Mouse (Mus musculus) kidney, adult 9 months (tissue): ENCODE measurements around the gene Sirt1.
A peak's percentile ranks its signal among the peaks of the same experiment; 100 is the strongest.
"Not testable (repeated sequence)": the region's sequence is repeated elsewhere in the genome, so short reads cannot be mapped to it uniquely, and the experiment has no call there.

Experiments used
- DNase-seq: peaks from one replicate; pipeline ENCODE4 v3.0.0; 2022

Sirt1 gene

GRCm38 (mm10) chr10:63381498-63382280 is at the start of gene Sirt1:
Sirt1 (minus strand) TSS chr10:63381704.
- no peak for DNase-seq

GRCm38 (mm10) chr10:63429785-63430305 is 48.3 kb upstream of the Sirt1 start, which contains the start of gene Ctnna3:
Ctnna3 (plus strand) TSS chr10:63430098.
- peak; percentile 94 for DNase-seq

- peak; percentile 99 for DNase-seq
These were observed 47.9 kb upstream of the Sirt1 start for GRCm38 (mm10) chr10:63429380-63429779.

GRCm38 (mm10) chr10:63429023-63429340 is 47.5 kb upstream of the Sirt1 start:
- DNase-seq = peak; percentile 27

- peak; percentile 31 for DNase-seq
These were observed 46.9 kb upstream of the Sirt1 start for GRCm38 (mm10) chr10:63428243-63429022.

GRCm38 (mm10) chr10:63427146-63427545 is 45.6 kb upstream of the Sirt1 start:
- DNase-seq = no peak

- peak; percentile 48 for DNase-seq
These were observed 42.9 kb upstream of the Sirt1 start for GRCm38 (mm10) chr10:63424475-63424814.

GRCm38 (mm10) chr10:63423591-63424474 is 42.3 kb upstream of the Sirt1 start:
- no peak for DNase-seq

GRCm38 (mm10) chr10:63422736-63422992 is 41.2 kb upstream of the Sirt1 start:
- DNase-seq = no peak

- DNase-seq = peak; percentile 70
These were observed 40.5 kb upstream of the Sirt1 start, which contains the start of gene Gm7075 for GRCm38 (mm10) chr10:63421739-63422735. Gm7075 (minus strand) TSS chr10:63421789.

- no peak for DNase-seq
These were observed 35.6 kb upstream of the Sirt1 start for GRCm38 (mm10) chr10:63417061-63417460.

- DNase-seq = no peak
These were observed 34.3 kb upstream of the Sirt1 start for GRCm38 (mm10) chr10:63415850-63416249.

GRCm38 (mm10) chr10:63415287-63415686 is 33.8 kb upstream of the Sirt1 start:
- no peak for DNase-seq

- DNase-seq = peak; percentile 40
These were observed 31.3 kb upstream of the Sirt1 start for GRCm38 (mm10) chr10:63412756-63413155.

- DNase-seq = not testable (repeated sequence)
These were observed 30.2 kb upstream of the Sirt1 start for GRCm38 (mm10) chr10:63411674-63412073.

GRCm38 (mm10) chr10:63410162-63410956 is 28.9 kb upstream of the Sirt1 start:
- DNase-seq = peak; percentile 7

- DNase-seq = peak; percentile 91
These were observed 22.1 kb upstream of the Sirt1 start for GRCm38 (mm10) chr10:63403636-63404035.

GRCm38 (mm10) chr10:63402731-63403504 is 21.4 kb upstream of the Sirt1 start:
- DNase-seq = peak; percentile 85

GRCm38 (mm10) chr10:63396963-63397362 is 15.5 kb upstream of the Sirt1 start:
- peak; percentile 91 for DNase-seq

GRCm38 (mm10) chr10:63388948-63389347 is 7.4 kb upstream of the Sirt1 start:
- DNase-seq = no peak
